Mouse (Mus musculus): Measurements from ENCODE around the gene Ccdc122.
"Not testable (repeated sequence)": the region's sequence is repeated elsewhere in the genome, so short reads cannot be mapped to it uniquely, and the experiment has no call there.

The Ccdc122 gene

GRCm38 (mm10) chr14:77036226-77037046 is at the start of gene Ccdc122, which contains the start of gene Lacc1:
Gene Ccdc122, plus strand, starts transcription at chr14:77036772.
Gene Lacc1, minus strand, starts transcription at chr14:77036904.
- peak; percentile 78 for DNase-seq

DNA sequence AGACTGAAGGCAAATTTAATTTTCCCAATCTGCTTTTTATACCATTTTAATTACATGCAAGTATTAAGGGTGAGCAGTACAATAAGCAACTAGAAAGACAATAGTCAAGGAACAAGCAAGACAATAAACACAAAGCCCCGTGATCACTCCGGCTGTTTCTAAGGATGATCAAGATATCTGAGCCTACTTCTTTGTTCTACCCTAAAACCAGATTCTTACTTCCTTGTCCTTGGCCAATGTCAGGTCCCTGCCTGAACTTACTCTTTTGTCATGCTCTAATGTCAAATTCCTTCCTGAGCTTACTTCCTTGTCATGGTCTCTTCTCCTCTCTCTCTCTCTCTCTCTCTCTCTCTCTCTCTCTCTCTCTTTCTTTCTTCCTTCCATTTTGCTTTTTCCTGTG is 46.2 kb upstream of the Ccdc122 start:
- not testable (repeated sequence) for DNase-seq

DNA sequence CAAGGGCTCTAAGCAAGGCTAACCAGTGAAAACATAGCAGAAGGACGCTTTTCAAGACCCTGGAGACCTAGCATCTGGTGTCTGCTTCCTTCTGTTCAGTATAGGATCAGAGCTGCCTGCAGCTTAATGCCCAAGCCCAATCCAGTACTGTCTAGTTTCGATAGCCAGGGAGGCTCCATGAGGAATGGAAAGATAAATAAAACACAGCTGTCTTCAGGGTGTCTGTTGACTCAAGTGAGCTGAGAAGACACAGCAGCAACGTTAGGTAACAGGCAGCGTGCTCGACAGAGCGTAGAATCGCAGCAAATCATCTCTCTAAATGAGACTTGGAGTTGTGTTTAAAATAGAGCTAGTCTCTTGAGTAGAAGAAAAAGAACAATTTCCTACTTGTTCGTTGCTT is 31.8 kb upstream of the Ccdc122 start:
- DNase-seq = no peak

DNA sequence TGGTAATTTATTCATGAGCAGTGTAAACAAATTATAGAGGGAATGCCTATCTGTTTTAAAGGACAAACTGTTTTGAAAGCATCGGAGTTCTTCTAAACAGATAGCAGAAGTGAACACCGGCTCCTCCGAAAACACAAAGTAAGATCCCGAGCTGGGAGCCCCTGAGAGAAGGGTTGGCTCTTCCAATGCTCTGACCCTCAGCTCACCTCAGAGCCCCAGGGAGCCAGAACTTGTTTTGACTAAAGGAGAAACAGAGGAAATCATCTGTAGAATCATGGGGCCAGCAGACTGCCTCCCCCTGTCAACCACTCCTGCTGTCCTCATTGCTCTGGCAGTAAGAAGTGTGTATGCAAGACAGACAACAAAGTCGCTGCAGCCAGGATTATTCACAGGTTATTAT is 31.0 kb upstream of the Ccdc122 start:
- no peak for DNase-seq

- DNase-seq = peak; percentile 91
Observed at GRCm38 (mm10) chr14:77008238-77008637, 28.3 kb upstream of the Ccdc122 start.

DNA sequence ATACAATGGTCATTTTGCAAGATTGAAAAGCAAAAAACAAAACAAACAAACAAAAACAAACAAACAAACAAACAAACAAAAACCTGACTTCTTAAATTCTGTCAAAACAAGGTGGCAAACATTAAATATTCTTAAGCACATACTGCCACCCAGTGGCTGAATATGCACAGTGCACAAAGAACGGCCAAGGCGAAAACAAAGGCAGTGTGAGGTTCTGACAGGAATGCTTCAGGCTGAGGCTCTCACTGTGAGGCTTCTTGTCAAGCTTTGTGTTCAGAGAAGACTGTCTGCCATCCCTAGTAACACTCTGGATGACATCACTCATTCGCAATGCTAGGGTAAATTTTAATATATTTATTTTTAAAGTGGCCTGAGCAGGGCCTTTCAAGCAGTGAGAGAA is 24.8 kb upstream of the Ccdc122 start:
- DNase-seq = peak; percentile 79

DNA sequence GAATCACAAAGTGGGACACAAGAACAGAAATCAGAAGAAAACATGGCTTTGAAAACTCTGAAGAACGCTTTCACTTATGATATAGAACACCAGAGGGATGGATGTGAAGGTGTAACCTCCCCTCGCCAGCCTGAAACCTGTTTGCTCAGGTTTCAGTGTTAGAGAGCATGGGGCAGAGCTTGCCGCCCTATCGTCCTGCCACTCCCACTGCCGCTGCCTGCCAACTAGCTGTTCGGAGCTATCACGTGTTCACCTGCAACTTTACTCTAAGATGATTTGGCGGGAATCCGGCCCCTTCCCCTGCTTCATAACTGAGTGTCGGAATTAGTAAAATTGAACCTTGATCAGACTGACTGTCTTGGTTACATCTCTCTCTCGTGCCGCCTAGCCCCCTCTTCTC is 19.8 kb upstream of the Ccdc122 start:
- DNase-seq = peak; percentile 32

GRCm38 (mm10) chr14:77017211-77017610 is 19.4 kb upstream of the Ccdc122 start:
- no peak for DNase-seq

DNA sequence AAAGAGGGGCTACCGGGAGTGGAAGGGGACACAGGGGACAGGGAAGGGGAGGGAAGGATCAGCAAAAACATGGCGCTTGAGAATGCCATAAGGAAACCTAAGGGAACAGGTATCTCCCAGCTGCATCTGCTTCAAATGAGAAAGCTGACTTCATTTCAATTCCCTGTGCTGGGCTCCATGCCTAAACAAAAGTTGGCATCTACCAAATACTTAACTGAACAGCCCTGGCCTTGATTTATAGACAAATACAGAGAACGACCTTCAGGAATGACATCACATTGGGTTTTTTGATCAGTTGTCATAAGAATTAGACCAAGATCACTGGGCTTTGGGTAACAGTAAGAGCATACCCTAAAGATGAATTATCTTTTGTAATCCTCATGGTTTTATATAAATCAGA is 12.1 kb upstream of the Ccdc122 start:
- DNase-seq = no peak

DNA sequence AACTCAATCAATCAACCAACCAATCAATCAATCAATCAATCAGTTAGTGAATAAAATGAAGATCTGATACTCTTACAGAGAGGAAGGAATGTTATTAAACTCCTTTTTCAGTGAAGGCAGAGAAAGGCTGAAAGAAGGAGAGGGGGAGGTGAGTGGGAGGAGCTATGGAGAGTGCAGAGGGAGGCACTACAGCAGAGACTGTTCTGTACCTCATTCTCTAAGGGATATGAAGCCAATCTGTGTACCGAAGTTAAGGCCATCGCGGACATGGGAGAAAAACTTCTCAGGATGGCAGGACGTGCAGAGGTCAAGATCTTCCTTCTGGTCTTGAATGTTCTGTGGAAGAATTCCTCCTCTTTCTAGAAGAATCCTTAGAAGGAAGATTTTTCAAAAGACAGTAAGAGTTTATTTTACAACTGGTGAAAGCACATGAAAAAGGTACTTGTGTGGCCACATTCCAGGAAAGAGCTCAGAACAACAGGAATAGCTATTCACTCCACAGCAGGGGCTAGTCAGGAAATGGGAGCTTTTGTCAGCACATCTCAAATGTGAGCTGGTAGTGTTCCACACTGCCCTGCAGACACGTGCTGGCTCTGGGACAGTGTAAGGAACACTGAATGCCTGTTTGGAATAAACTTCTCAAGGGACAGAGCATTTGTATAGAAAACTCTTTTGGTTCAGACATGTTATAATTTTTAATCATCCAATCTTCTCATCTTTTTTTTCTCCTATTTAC is 7.1 kb upstream of the Ccdc122 start:
- DNase-seq = no peak

DNA sequence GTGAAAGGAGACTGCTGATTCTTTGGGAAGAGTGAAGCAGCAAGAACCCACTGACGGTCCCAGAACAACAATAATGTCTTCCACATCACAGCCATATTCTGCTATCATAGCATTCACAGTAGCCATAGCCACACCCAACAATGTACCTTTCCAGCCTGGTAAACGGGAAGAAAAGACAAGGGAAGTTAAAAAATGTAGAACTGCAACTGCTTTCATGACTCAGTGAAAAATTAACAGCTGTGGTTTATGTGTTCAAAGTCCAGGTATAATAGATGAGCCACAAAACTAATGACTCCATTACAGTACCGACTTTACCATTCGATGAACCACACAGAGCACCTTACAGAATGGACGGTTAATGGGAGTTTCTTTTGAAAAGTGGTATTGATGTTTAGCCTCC is 5.8 kb upstream of the Ccdc122 start:
- DNase-seq = peak; percentile 58

DNA sequence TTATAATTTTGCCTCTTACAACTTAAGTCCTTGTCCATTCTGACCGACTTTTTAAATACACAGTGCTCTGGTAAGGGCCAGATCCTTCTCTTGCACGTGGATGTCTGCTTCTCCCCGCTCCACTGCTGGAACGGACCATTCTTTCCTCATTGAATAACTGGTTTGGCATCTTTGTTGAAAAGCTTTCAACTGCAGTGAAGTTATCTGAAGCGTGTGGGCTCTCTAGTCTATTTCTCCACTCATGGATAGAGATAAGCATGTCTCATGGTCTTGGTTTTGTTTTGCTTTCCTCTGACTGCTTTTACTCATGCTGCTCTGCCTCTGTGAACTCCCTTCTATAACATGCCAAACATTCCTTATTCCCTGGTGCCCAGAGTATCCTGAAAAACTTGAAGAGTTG is 4.1 kb upstream of the Ccdc122 start:
- DNase-seq = no peak

DNA sequence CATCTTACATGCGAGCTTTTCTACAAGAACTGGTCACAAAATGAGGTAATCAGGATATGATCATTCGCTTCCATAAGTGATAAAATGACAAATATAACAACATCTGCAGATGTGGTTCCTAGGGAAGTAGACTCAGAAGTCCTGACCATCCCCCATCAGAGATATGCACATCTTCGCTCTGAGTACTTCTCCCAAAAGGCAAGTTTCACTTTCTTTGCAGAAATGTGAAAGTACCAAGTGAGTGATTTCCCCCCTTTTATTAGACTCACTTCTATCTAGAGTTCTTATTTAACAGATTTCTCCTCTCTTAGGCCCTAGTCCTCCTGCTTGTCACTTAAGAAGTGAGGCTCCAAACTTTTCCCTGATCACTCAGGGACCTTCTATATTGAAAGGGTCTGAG is 3.2 kb upstream of the Ccdc122 start:
- no peak for DNase-seq

GRCm38 (mm10) chr14:77034175-77034915 is 2.2 kb upstream of the Ccdc122 start:
- no peak for DNase-seq

- no peak for DNase-seq
Observed at GRCm38 (mm10) chr14:77034970-77035369, 1.6 kb upstream of the Ccdc122 start.

GRCm38 (mm10) chr14:77037330-77037729 is 758 bp downstream of the Ccdc122 start:
- no peak for DNase-seq

DNA sequence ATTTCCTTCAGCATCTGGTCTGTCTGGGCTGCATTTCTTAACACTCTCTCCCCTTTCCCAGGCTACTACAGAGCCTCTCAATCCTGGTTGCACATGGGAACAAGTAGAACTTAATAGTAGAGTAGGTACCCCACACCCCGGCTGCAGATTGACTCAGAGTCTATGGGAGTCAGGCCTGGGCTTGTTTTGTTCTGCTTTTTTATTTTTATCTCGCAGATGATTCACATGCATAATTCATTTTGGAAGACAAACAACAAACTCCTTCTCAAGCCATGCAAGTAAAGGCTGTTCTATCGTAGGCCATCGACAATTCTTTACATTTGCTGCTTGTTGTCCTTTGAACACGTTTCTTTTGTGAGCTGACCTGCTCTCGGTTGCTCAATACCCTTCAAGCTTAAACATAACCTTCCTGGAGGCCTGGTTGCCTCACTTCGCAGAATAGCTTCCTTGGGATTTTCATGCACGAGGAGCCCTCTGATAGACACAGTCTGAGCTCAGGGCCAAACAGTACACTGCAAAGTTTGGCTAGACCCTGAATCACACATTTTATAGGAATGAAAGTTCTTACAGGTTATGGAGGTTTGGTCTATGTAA is 1.4 kb downstream of the Ccdc122 start:
- DNase-seq = no peak

- DNase-seq = no peak
Observed at GRCm38 (mm10) chr14:77053288-77053687, 16.7 kb downstream of the Ccdc122 start.

DNA sequence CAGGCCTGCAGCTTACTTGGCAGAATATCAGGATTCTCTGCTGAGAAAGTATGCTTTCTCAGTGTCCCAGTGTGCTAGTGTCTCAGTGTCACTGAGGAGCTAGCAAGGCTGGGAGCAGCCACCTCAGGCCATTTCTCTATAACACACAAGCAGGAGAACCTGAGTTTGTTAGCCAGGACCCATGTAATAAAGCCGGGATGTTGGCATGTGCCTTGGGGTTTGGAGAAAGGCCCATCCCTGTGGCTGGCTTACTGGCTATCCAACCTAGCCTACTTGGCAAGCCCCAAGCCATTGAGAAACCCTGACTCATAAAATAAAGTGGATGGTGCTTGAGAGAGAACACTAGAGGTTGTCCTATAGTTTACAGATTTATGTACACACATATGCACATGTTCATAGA is 32.8 kb downstream of the Ccdc122 start:
- DNase-seq = no peak

GRCm38 (mm10) chr14:77081248-77081647 is 44.7 kb downstream of the Ccdc122 start:
- DNase-seq = no peak

DNA sequence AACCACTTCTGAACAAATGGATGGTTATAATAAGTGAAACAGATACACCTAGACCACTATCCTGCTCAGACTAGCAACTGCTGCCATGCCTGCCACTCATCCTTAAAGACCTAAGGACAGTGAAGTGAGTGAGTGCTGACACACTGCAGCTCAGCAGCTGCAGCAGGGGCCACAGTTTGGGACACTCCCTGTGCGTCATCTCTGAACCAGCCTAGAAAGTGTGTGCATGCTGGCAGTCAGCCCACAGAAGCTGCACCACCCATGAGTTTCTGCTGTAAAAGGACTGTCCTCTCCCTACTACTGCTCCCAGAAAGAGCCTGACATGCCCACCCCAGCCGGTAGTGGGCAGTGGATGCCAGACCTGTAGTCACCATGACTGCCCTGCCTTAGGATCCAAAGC is 63.7 kb downstream of the Ccdc122 start:
- no peak for DNase-seq

- not testable (repeated sequence) for DNase-seq
Observed at GRCm38 (mm10) chr14:77110622-77111021, 74.0 kb downstream of the Ccdc122 start.

DNA sequence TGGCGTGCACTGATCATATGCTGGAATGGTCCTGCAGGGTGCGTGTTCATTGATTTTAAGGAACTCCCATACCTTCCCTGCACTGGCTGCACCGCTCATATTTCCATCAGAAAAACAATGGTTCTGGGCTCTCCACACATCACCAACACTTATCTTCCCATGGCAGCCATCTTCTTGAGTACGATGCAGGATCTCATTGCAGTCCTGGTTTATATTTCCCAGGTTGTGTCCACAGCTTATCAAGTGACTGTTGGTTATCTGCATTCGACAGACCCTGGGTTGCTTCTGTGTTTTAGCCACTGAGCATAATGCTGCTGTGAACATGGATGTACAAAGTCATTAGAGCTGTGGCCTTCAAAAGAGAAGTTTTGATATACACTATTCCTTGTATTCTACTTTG is 94.0 kb downstream of the Ccdc122 start:
- DNase-seq = no peak
